Mouse (Mus musculus) ES-E14 (cell line): ENCODE data around the gene Dnajb13.

Experiments used
- HCFC1 ChIP-seq: IDR thresholded peaks from 2 replicates; pipeline ENCODE4 v1.6.1; 2012; ENCODE audit warnings: low read length, inconsistent platforms, borderline replicate concordance; ENCODE audit not compliant: insufficient read depth
- MAFK ChIP-seq: IDR thresholded peaks from 2 replicates; pipeline ENCODE4 v1.6.1; 2014; ENCODE audit warnings: mild to moderate bottlenecking, low read depth, low read length, inconsistent platforms; ENCODE audit not compliant: insufficient read depth
- ZC3H11A ChIP-seq: IDR thresholded peaks from 2 replicates; pipeline ENCODE4 v1.6.1; 2012; ENCODE audit warnings: low read depth, mild to moderate bottlenecking, inconsistent platforms, low read length, borderline replicate concordance
- ZNF384 ChIP-seq: IDR thresholded peaks from 2 replicates; pipeline ENCODE4 v1.6.1; 2012; ENCODE audit warnings: low read depth, low read length, inconsistent platforms

- TF ChIP-seq HCFC1 (no peak), ZNF384 (no peak), ZC3H11A (no peak), MAFK (no peak)
Measured at GRCm38 (mm10) chr7:100459862-100460261, 54.9 kb downstream of the Dnajb13 start.
